ENCODE assay signal across 11 mouse cellular contexts in the genomic region with DNA sequence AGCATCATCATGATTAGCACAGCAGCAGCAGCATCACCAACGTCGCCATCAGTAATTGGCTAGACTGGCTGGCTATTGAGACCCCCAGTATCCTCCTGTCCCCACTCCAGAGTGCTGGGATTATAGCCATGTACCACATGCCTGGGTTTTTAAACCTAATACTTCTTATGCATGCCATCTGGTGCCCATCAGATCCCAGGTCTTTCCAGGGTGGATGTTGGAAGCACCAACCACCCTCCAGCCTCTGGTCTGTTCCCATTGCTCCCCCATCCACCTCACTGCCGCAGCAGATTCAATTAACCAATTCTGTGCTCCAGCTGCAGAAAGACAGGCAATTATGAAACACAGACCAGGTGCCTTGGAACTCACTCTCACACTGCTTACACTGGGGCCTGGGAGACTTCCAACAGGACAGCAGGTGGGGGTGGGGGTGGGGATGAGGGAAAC. TPM values are rescaled to one million over a fixed set of nuclear protein-coding genes. Genes with fewer than 3 reads are reported as not detected.
DNase-seq lines count a peak whose midpoint lies in the region; ATAC-seq lines count a peak whose summit lies in the region.
"Had no signal": no experiment of that assay in that cellular context is flagged by ENCODE, and none has a peak within 500 bp of the region (broad histone marks: within the 10 kb centered on the region; RNA-seq: fewer than 3 reads in every experiment).

No protein-coding gene starts in this region.

- H3K27me3 ChIP-seq in embryonic facial prominence, embryonic 11.5 days (ENCODE audit: control insufficient read depth, insufficient read depth, low read length): no peaks in the 10 kb centered on the region
- H3K27me3 ChIP-seq in intestine, embryonic 16.5 days (replicated peaks; ENCODE audit: control insufficient read depth, insufficient read depth, low read length): no peaks in the 10 kb centered on the region
- H3K27me3 ChIP-seq in stomach, embryonic 16.5 days (ENCODE audit: control insufficient read depth, insufficient read depth, low read length): no peaks in the 10 kb centered on the region
- no peaks in the 10 kb centered on the region for H3K27me3 ChIP-seq in liver, embryonic 11.5 days (replicated peaks; ENCODE audit: control insufficient read depth, insufficient read depth, low read length)

- intact Hi-C loops in heart, postnatal 25 days (cut with DNase I): no loop called here

- H3K4me1 ChIP-seq in embryonic facial prominence, embryonic 11.5 days (ENCODE audit: control insufficient read depth, insufficient read depth, low read length): peaks cover 2% of the 10 kb centered on the region; the same call in 1 of the 2 replicates
- no peaks in the 10 kb centered on the region for H3K4me1 ChIP-seq in intestine, embryonic 16.5 days (ENCODE audit: control insufficient read depth, insufficient read depth, low read length)
- H3K4me1 ChIP-seq in stomach, embryonic 16.5 days (ENCODE audit: control insufficient read depth, insufficient read depth, low read length): no peaks in the 10 kb centered on the region
- no peaks in the 10 kb centered on the region for H3K4me1 ChIP-seq in liver, embryonic 11.5 days (replicated peaks; ENCODE audit: control insufficient read depth, insufficient read depth, low read length)

- 43% methylated on average over 3 of the region's 3 CpGs for WGBS in embryonic facial prominence, embryonic 11.5 days
- 68% methylated on average over 3 of the region's 3 CpGs for WGBS in intestine, embryonic 16.5 days
- WGBS in stomach, embryonic 16.5 days: 65% methylated on average over 3 of the region's 3 CpGs
- WGBS in liver, embryonic 11.5 days: 65% methylated on average over 3 of the region's 3 CpGs

- DNase-seq in retina, postnatal 1 day: peak; percentile 50
- DNase-seq in retina, embryonic 14.5 days (ENCODE audit: low spot score): no peak
- peak; percentile 65 for DNase-seq in embryonic facial prominence, embryonic 11.5 days (ENCODE audit: low spot score)
- no peak for DNase-seq in urinary bladder, postnatal 25 days (ENCODE audit: low spot score)
- DNase-seq in heart, postnatal 25 days (ENCODE audit: low spot score): no peak
- no peak for DNase-seq in liver, embryonic 11.5 days (ENCODE audit: low spot score)
- DNase-seq: gastrocnemius, postnatal 10 days had no signal

- H3K4me3 ChIP-seq in embryonic facial prominence, embryonic 11.5 days (ENCODE audit: low read depth, low read length): no peak overlapping the region
- H3K4me3 ChIP-seq in intestine, embryonic 16.5 days (ENCODE audit: low read length): no peak overlapping the region
- no peak overlapping the region for H3K4me3 ChIP-seq in stomach, embryonic 16.5 days (replicated peaks; ENCODE audit: low read length)
- H3K4me3 ChIP-seq in liver, embryonic 11.5 days (ENCODE audit: low read depth, low read length): no peak overlapping the region

- no peak overlapping the region for H3K9ac ChIP-seq in embryonic facial prominence, embryonic 11.5 days (replicated peaks; ENCODE audit: low read length)
- H3K9ac ChIP-seq in intestine, embryonic 16.5 days (ENCODE audit: low read depth, low read length): no peak overlapping the region
- no peak overlapping the region for H3K9ac ChIP-seq in stomach, embryonic 16.5 days (ENCODE audit: low read length)
- no peak overlapping the region for H3K9ac ChIP-seq in liver, embryonic 11.5 days (ENCODE audit: low read depth, low read length)

- no peak overlapping the region for H3K27ac ChIP-seq in embryonic facial prominence, embryonic 11.5 days (replicated peaks; ENCODE audit: low read depth, low read length)
- H3K27ac ChIP-seq in intestine, embryonic 16.5 days (ENCODE audit: low read length): no peak overlapping the region
- no peak overlapping the region for H3K27ac ChIP-seq in stomach, embryonic 16.5 days (ENCODE audit: low read length)
- H3K27ac ChIP-seq in liver, embryonic 11.5 days (ENCODE audit: low read depth, low read length): no peak overlapping the region

- no peak overlapping the region for H3K4me2 ChIP-seq in embryonic facial prominence, embryonic 11.5 days (ENCODE audit: low read depth, low read length)
- no peak overlapping the region for H3K4me2 ChIP-seq in intestine, embryonic 16.5 days (ENCODE audit: low read depth, low read length)
- no peak overlapping the region for H3K4me2 ChIP-seq in stomach, embryonic 16.5 days (ENCODE audit: low read depth, low read length)
- no peak overlapping the region for H3K4me2 ChIP-seq in liver, embryonic 11.5 days

- peak; percentile 58; the same call in 1 of the 2 replicates for ATAC-seq in embryonic facial prominence, embryonic 11.5 days (replicated peaks; ENCODE audit: insufficient number of reproducible peaks, low FRiP score, low TSS enrichment, low read depth)
- peak; percentile 33; the same call in 1 of the 2 replicates for ATAC-seq in intestine, embryonic 16.5 days
- ATAC-seq in stomach, embryonic 16.5 days (ENCODE audit: insufficient read depth, low FRiP score): peak; percentile 57; the same call in 1 of the 2 replicates
- ATAC-seq in liver, embryonic 11.5 days (replicated peaks; ENCODE audit: low FRiP score): no peak

- H3K9me3 ChIP-seq in embryonic facial prominence, embryonic 11.5 days (replicated peaks; ENCODE audit: control insufficient read depth, low read length): no peaks in the 10 kb centered on the region
- H3K9me3 ChIP-seq in intestine, embryonic 16.5 days (ENCODE audit: control insufficient read depth, low read length): no peaks in the 10 kb centered on the region
- no peaks in the 10 kb centered on the region for H3K9me3 ChIP-seq in stomach, embryonic 16.5 days (replicated peaks; ENCODE audit: control insufficient read depth, low read length)
- no peaks in the 10 kb centered on the region for H3K9me3 ChIP-seq in liver, embryonic 11.5 days (ENCODE audit: control insufficient read depth, low read length)

- no peaks in the 10 kb centered on the region for H3K36me3 ChIP-seq in embryonic facial prominence, embryonic 11.5 days (replicated peaks; ENCODE audit: control insufficient read depth, insufficient read depth, low read depth, low read length)
- no peaks in the 10 kb centered on the region for H3K36me3 ChIP-seq in intestine, embryonic 16.5 days (ENCODE audit: control insufficient read depth, insufficient read depth, low read length)
- H3K36me3 ChIP-seq in stomach, embryonic 16.5 days (ENCODE audit: control insufficient read depth, insufficient read depth, low read length): no peaks in the 10 kb centered on the region
- H3K36me3 ChIP-seq in liver, embryonic 11.5 days (ENCODE audit: control insufficient read depth, insufficient read depth, low read length): no peaks in the 10 kb centered on the region

RNA-seq across cellular contexts. Expression of a gene that starts 45.4 kb away (rescaled TPM):
- 2.3 TPM in 2 replicates for polyA plus RNA-seq in embryonic facial prominence, embryonic 11.5 days (2014; fragmentation: Nextera tagmentation; extraction: Ambion mirVana)
- polyA plus RNA-seq in intestine, embryonic 16.5 days (2015; fragmentation: Nextera tagmentation; extraction: Ambion mirVana): 4.6 and 5.1 TPM in 2 replicates
- polyA plus RNA-seq in stomach, embryonic 16.5 days (2015; fragmentation: Nextera tagmentation; extraction: Ambion mirVana): 5.3 and 6.0 TPM in 2 replicates
- 1 to 10 TPM; 1.3 to 1.7 TPM for total RNA-seq in heart, postnatal 25 days (2021)
- polyA plus RNA-seq in liver, embryonic 11.5 days (2014; fragmentation: Nextera tagmentation; extraction: Ambion mirVana): 0.61 and 1.2 TPM in 2 replicates
- total RNA-seq: hematopoietic stem cell, adult 5-6 weeks; liver, adult 2 months had no signal
- polyA plus RNA-seq: liver, adult 2 months had no signal

Comparison
In these comparisons a context has a peak if more than half of its experiments do, and no peak if none do; other contexts are left out.
1. DNase-seq: peak in retina, postnatal 1 day (single experiment) and embryonic facial prominence, embryonic 11.5 days (single experiment); none in retina, embryonic 14.5 days (single experiment), urinary bladder, postnatal 25 days (single experiment), heart, postnatal 25 days (single experiment) and liver, embryonic 11.5 days (single experiment).